Mouse (Mus musculus) retina, adult 2 months (tissue): ENCODE data around the gene Klhl41.
A peak's percentile ranks its signal among the peaks of the same experiment; 100 is the strongest.

Experiments
- DNase-seq: peaks from one replicate; pipeline ENCODE4 v3.0.0-alpha.2; 2012; ENCODE audit warnings: low read depth, low spot score

Gene Klhl41

DNA sequence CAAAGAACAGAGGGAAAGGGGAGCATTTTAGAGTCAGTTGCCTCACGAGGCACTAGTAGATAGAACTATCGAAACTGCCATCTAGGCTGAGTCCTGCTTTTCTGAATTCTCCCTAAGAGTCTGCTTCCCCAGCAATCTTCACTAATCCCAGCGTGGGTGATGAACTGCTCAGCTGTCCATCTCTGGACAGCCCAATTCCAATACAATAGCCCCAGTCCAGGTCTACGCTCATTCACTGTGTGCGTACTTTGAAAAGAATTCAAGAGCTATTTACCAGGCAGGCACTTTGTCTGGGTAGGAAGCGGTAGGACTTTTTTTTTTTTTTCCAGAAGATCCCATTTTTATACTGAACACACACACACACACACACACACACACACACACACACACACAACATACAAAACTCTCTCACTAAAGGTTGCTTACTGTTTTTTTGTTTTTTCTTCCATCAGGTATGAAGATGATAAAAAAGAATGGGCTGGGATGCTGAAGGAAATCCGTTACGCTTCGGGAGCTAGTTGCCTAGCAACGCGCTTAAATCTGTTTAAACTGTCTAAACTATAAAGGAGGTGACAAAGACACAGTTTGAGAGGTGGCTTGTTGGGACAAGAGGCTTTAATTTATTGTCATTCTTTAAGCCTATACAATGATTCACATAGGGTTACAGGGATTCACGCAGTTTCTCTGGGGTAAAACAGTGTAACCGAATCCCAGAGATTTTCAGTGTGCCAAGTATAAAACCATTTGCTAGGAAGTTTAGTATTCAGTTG is 13.3 kb downstream of the Klhl41 start:
- DNase-seq = no peak

DNA sequence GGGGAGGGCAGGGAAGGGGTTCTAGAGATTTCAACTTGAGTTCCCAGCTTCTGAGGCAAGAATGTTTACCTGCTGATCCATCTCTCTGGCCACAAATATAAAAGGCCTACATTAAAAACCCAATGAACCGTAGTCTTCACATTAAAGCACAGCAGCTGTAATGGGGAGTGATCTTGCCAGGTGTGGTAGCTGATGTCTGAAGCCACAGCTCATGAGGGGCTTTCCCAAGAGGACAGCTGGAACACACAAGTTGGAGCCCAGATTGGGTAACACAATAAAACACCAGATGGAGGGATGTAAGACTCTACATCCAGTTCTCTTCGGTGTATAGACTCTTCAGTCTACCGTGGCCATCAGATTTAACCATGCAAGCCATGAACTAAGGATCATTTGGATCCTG is 14.6 kb downstream of the Klhl41 start:
- DNase-seq = no peak

DNA sequence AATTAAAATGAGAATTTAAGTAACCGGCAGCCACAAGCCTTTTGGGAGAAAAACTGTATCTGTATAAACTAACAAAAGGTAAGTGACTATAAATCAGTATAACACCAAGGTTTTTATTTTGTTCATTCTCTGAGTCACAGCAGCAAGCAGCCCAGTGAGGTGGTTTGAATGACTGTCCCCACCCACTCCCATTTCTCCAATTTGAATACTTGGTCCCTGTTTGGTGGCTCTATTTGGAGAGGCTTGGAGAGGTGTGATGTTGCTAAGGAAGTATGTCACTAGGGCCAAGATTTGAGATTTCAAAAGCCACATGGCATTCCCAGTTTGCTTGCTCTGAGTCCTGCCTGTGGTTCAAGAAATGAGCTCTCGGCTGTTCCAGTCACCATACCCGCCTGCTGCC is 20.3 kb downstream of the Klhl41 start:
- DNase-seq = no peak

DNA sequence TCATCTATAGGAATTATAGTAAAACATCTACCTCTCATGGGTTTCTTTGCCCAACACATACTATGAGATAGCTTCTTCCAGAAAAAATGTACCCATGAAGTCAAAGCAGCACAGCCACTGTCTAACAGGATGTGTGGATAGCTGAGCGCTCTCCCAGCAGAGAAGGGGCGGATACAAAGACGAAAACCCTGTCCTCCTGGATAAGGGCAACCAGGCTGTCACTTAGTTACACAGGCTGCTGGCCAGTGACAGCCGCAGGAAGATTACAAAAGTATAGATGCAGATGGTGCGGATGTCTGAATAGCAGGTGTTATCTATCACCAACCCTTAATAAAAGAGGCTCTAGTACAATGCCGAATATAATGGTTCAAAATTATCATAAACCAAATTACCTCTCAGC is 20.9 kb downstream of the Klhl41 start:
- no peak for DNase-seq

DNA sequence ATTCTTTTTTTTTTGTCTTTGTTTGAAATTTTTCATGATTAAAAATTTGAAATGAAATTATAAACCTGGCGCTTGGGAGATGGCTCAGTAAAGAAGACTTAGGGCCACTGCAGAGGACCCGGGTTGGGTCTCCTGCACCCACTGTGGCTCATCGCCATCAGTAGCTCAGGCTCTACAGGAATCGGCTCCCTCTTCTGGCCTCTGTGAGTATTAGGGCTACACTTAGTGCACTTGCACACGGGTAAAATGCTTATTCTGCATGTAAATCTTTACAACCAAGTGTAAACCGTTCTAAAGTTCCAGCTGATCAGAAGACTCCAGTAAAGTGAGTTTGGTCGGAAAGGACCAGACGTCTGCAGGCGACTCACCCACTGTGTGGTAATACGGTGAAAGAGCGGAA is 23.6 kb downstream of the Klhl41 start:
- DNase-seq = no peak

DNA sequence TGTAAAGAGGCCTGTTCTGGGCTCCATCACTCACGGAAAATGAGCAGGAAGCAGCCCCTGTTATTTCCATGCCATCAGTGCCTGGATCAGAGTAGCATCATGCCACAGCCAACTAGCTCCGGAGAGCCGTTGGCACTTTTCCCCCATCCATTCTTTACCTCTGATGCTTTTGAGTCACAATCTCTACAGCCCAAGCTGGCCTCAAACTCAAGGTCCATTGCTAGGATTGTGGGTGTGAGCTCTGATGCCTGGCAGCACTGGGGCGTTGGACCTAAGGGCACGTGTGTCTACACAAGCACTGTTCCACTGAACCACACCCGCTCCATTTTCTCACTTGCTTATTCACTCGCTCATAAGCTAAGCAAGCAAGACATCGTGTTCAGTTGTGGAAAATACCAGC is 30.5 kb downstream of the Klhl41 start:
- DNase-seq = no peak

DNA sequence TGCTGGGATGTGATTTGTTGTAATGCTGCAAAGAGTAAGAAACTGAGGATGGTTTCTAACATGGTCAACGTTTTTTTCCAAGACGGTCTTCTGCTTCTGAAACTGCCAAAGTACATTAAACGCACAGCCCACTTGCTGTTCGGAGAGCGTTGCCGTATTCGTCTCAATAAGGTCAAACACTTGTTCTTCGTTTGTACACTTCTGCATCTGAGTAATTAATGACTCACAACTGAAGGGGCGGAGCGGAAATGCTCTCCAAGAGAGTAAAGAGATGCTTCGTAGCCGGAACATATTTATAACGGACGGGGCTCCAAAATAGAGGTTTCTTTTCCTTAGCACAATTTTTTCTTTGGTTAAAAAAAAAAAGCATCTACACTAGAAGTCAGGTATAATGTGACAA is 42.3 kb downstream of the Klhl41 start:
- no peak for DNase-seq

DNA sequence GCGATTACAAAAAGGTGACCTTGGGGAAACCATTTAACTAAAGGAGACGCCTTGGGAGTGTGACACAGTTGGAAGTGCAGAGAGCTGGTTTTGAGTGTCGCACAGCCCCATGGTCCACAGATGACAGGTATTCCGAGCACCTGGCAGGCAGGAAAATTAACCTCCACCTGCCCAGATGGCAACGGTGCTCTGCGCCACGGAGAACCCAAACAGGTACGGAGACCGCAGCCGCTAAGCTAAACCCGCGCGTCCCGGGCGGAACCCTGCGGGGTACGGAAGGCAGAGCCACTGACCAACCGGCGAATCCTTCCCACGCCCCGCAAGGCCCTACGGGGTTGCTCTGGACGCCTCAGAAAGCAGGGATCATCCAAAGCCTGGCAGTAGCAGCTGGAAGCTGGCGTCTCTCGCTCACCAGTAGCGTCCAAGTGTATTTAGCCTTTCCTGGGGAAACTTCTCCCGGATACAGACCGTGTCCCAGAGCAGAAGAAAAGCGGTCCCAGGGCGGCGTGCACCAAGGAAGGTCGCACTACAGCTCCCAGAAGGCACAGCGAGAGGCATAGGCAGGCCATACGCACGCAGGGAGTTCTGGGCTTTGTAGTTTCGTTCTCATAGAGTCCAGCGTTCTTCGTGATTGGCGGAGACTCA is 43.2 kb downstream of the Klhl41 start, which contains the start of gene Fastkd1:
Gene Fastkd1 (minus strand): TSS at position 536 of the 645 bp plus-strand sequence.
- DNase-seq = peak; percentile 69

DNA sequence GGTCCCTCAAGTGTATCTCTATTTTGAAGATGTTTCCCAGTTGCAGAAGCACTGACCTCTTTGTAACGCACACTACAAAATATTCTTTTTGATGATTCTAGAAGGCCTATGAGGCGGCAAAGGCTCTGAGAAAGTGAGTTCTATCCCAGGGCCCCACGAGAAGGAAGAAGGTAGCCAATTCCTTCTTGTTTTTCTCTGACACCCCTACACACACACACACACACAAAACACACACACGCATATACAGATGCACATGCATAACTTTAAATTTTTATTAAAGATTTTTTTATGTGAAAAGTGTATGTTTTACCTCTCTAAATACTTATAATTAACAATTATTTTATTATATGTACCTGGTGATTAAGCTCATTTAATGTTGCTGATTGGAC is 43.7 kb downstream of the Klhl41 start:
- no peak for DNase-seq

DNA sequence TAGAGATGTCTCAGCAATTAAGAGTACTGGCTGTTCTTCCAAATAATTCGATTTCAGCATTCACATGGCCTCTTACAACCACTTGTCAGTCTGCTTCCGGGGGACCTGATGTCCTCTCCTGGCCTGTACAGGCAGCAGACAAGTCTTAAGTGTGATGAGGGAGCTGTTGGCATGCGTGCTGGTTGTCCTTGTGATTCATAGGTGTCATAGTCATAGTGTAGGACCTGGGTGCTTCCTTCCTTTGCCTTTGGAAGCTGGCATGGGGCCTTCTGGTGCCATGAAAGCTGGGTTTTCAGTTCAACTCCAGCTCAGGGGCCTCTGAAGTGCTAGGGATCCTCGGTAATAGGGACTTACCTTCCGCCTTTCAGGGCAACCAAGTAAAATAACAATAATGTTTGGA is 44.2 kb downstream of the Klhl41 start:
- DNase-seq = no peak

DNA sequence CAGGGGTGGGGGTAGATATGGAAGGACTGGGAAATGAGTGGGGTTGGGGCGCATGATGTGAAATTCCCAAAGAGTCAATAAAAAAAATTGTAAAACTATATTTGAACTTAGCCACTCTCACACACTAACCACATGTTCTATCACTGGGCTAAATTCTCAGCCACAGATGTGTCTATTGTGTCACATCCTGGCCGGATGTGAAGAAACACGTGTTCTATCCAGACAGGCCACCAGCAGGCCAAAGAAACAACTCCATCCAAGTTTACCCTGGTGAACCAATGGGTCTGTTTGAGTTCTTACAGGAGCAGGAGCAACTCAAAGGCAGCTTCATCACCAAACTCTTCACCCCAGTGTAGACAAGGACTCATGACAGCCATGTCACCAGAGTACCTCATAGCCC is 46.6 kb downstream of the Klhl41 start:
- no peak for DNase-seq

DNA sequence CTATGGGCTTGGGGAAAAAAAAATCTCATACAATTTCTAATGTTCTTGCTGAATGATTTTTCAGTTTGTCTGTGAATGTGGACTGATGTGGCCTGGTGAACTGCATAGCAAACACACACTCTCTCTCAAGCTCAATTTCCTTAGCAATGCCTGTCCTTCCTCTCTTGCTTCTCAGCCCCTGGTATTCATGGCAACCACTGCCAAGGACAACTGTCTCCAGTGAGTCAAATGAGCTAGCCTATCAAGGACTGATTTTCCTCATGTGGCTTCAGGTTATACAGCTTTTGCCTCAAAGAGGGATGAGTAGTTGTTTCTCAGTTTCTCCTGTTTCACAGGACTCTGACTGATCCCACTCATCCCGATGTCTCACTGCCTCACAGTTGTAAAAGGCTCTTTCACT is 49.2 kb downstream of the Klhl41 start:
- DNase-seq = no peak

DNA sequence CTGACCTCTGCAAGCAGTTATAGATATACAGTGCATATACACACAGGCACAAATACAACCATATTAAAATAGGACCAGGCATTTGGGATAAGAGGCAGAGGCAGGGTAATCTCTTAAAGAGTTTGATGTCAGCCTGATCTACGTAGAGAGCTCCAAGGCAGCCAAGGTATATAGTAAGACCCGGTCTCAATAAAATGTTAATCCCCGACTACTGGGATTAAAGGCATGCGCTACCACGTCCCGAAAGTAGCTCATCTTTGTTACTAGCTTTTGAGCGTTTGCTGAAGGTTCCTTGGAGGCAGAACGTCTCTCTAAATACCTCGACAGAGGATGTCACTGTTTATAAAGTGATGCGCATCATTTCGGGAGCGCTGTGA is 52.3 kb downstream of the Klhl41 start, which contains the start of gene Ppig:
Gene Ppig (plus strand): TSS at position 273 of the 377 bp plus-strand sequence.
- no peak for DNase-seq

DNA sequence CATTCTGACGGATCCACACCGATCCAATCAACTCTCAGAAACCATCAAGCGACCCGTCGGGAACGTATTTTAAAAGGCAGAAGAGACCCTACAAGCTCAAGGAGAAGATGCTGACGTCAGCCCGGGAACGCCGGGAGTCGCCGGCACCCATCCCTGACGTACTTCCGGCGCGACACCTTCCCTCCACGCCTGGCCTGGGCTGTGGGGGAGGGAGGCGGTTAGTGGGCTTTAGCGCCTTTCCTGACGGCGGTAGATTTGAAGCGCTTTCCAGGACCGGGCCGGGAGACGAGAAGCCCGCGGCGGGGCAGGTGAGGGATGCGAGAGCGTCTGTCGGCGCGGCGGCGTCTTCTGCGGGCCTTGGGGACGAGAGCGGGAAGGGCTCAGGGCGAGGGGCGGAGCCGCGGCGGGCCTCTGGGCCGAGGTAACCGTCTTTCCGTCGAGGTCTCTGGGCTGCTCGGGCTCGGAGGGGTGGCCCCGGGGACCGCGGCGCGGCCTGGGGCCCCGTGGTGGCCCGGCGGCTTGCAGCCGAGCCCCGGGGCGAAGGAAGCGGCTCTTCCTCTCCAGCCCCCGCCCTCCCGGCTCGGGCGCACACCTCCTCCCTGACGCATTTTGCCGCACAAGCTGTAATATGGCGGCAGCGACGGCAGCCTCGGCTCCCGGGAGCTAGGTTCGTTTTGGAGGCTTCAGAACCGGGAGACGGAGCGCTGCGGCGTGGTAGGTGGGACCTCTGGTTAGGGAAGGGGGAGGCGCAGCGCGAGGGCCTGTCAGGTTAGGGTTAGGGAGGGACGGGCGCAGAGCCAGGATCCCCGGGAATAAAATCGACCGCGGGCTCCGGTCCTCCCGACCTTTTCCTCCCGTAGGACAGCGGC is 53.0 kb downstream of the Klhl41 start:
- peak; percentile 92 for DNase-seq

DNA sequence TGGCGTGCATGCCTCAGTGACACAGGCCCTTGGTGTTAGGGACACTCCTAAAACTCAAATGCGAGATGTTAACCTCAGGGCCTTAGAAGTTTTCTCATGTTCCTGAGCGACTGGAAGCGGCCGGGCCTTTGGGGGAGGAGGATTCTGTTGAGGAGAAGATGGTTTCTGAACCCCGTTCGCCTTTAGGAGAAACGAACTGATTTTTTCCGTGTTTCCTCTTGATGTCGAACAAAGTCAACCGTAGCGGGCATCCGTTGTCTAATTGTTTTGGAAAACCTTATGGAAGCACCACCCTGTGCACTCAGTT is 53.6 kb downstream of the Klhl41 start:
- no peak for DNase-seq
